ENCODE assay signal across 29 mouse cellular contexts in the genomic region with DNA sequence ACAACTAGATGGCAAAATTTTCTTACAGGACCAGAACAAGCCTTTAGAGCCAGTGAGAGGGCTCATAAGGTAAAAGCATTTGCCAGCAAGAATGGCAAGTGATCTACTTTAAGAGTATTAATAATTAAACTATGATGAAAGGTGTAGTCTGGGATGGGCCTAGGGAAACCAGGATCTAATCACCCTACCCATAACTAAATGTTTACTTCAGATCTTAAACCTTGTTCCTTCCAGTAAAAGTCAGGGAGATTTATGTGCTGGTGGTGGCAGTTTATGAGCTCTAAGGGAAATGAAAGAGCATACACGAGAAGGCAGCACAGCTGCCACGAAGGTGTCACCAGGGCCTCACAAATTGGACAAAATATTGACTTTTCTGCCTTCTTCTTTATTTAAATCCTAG. TPM values are rescaled to one million over a fixed set of nuclear protein-coding genes. Genes with fewer than 3 reads are reported as not detected.
DNase-seq lines count a peak whose midpoint lies in the region; ATAC-seq and TF ChIP-seq lines count a peak whose summit lies in the region.
"Had no signal": no experiment of that assay in that cellular context is flagged by ENCODE, and none has a peak within 500 bp of the region (broad histone marks: within the 10 kb centered on the region; RNA-seq: fewer than 3 reads in every experiment).

No protein-coding gene starts in this region.

- no peak overlapping the region for H3K4me3 ChIP-seq in intestine, embryonic 15.5 days (replicated peaks)
- H3K4me3 ChIP-seq in stomach, postnatal 0 days (ENCODE audit: low read depth, low read length), result no peak overlapping the region
- H3K4me3 ChIP-seq: embryonic facial prominence, embryonic 10.5 days; embryonic facial prominence, embryonic 13.5 days; erythroblast, embryonic 14.5 days; forebrain, embryonic 10.5 days; forebrain, embryonic 13.5 days; gastrocnemius, adult 2 months; heart, embryonic 12.5 days; heart, embryonic 15.5 days; hindbrain, embryonic 10.5 days; hindbrain, embryonic 13.5 days had no signal

- no peak overlapping the region for H3K27ac ChIP-seq in intestine, embryonic 15.5 days
- no peak overlapping the region; the same call in 1 of the 2 replicates for H3K27ac ChIP-seq in stomach, postnatal 0 days (replicated peaks)
- H3K27ac ChIP-seq: embryonic facial prominence, embryonic 10.5 days; embryonic facial prominence, embryonic 13.5 days; forebrain, embryonic 10.5 days; forebrain, embryonic 13.5 days; gastrocnemius, adult 2 months; heart, embryonic 15.5 days; hindbrain, embryonic 10.5 days; hindbrain, embryonic 13.5 days had no signal

- peaks cover 6% of the 10 kb centered on the region; the same call in 1 of the 2 replicates for H3K4me1 ChIP-seq in intestine, embryonic 15.5 days (replicated peaks)
- no peaks in the 10 kb centered on the region for H3K4me1 ChIP-seq in stomach, postnatal 0 days (replicated peaks; ENCODE audit: control insufficient read depth, insufficient read depth)
- H3K4me1 ChIP-seq: embryonic facial prominence, embryonic 10.5 days; embryonic facial prominence, embryonic 13.5 days; forebrain, embryonic 10.5 days; forebrain, embryonic 13.5 days; heart, embryonic 12.5 days; heart, embryonic 15.5 days; hindbrain, embryonic 10.5 days; hindbrain, embryonic 13.5 days had no signal

- peak; percentile 44 for DNase-seq in forelimb bud, embryonic 11.5 days (ENCODE audit: low read depth, low spot score)
- DNase-seq in large intestine, adult 2 months (ENCODE audit: low read depth, low spot score), result peak; percentile 91
- no peak for DNase-seq in stomach, postnatal 0 days (ENCODE audit: low spot score)
- no peak for DNase-seq in embryo, embryonic 10 days (ENCODE audit: low spot score)
- no peak for DNase-seq in cerebellum, adult 18-20 months
- DNase-seq: adrenal gland, adult 8-10 months; adrenal gland, postnatal 25 days; cerebellum, adult 2 months; cerebellum, adult 9-11 months; cerebellum, postnatal 25 days; embryo, embryonic 11 days; gastrocnemius, adult 2 months; gastrocnemius, postnatal 14 days; heart, adult 18-20 months; heart, postnatal 10 days; heart, postnatal 36 days had no signal

- H3K36me3 ChIP-seq in intestine, embryonic 15.5 days, result no peaks in the 10 kb centered on the region
- no peaks in the 10 kb centered on the region for H3K36me3 ChIP-seq in stomach, postnatal 0 days (ENCODE audit: control insufficient read depth, insufficient read depth, low read length)
- H3K36me3 ChIP-seq: embryonic facial prominence, embryonic 10.5 days; embryonic facial prominence, embryonic 13.5 days; forebrain, embryonic 10.5 days; heart, embryonic 12.5 days; heart, embryonic 15.5 days; hindbrain, embryonic 10.5 days; hindbrain, embryonic 13.5 days had no signal

- no peaks in the 10 kb centered on the region for H3K27me3 ChIP-seq in intestine, embryonic 15.5 days (replicated peaks)
- no peaks in the 10 kb centered on the region for H3K27me3 ChIP-seq in stomach, postnatal 0 days (ENCODE audit: control insufficient read depth, insufficient read depth, low read length)
- H3K27me3 ChIP-seq: embryonic facial prominence, embryonic 13.5 days; forebrain, embryonic 13.5 days; heart, embryonic 12.5 days; heart, embryonic 15.5 days; hindbrain, embryonic 13.5 days had no signal

- 43% methylated on average over 2 of the region's 2 CpGs for WGBS in intestine, embryonic 15.5 days
- WGBS in large intestine, adult 2 months, result 6% methylated on average over 2 of the region's 2 CpGs
- WGBS in stomach, postnatal 0 days, result 48% methylated on average over 2 of the region's 2 CpGs

- peak; percentile 85 for ATAC-seq in intestine, embryonic 15.5 days
- peak; percentile 54; the same call in 1 of the 2 replicates for ATAC-seq in stomach, postnatal 0 days (ENCODE audit: low FRiP score, low TSS enrichment)
- ATAC-seq: CD4-positive, CD25-positive, alpha-beta regulatory T cell, adult 4 months; forebrain, embryonic 13.5 days; forebrain, embryonic 16.5 days; hindbrain, embryonic 16.5 days had no signal

- no peak for TF ChIP-seq EP300 in stomach, postnatal 0 days (optimal IDR thresholded peaks at IDR 0.05)

- no peak overlapping the region; the same call in 1 of the 2 replicates for H3K4me2 ChIP-seq in intestine, embryonic 15.5 days (replicated peaks)
- H3K4me2 ChIP-seq in stomach, postnatal 0 days (replicated peaks; ENCODE audit: low read depth), result no peak overlapping the region
- H3K4me2 ChIP-seq: embryonic facial prominence, embryonic 13.5 days; forebrain, embryonic 13.5 days; heart, embryonic 12.5 days; heart, embryonic 15.5 days; hindbrain, embryonic 13.5 days had no signal

- no peak overlapping the region for H3K9ac ChIP-seq in intestine, embryonic 15.5 days
- no peak overlapping the region for H3K9ac ChIP-seq in stomach, postnatal 0 days (ENCODE audit: low read length)
- H3K9ac ChIP-seq: embryonic facial prominence, embryonic 13.5 days; forebrain, embryonic 13.5 days; heart, embryonic 12.5 days; heart, embryonic 15.5 days; hindbrain, embryonic 13.5 days had no signal

- TF ChIP-seq CTCF in stomach, postnatal 0 days (IDR thresholded peaks at IDR 0.05; ENCODE audit: low read depth), result no peak

- H3K9me3 ChIP-seq in intestine, embryonic 15.5 days, result no peaks in the 10 kb centered on the region
- H3K9me3 ChIP-seq in stomach, postnatal 0 days (ENCODE audit: control insufficient read depth, low read length), result no peaks in the 10 kb centered on the region
- H3K9me3 ChIP-seq: embryonic facial prominence, embryonic 10.5 days; embryonic facial prominence, embryonic 13.5 days; forebrain, embryonic 10.5 days; forebrain, embryonic 13.5 days; heart, embryonic 12.5 days; heart, embryonic 15.5 days; hindbrain, embryonic 10.5 days; hindbrain, embryonic 13.5 days had no signal

RNA-seq across cellular contexts. Expression of a gene that starts 8.8 kb away (rescaled TPM):
- 93.2 and 100.0 TPM in 2 replicates for polyA plus RNA-seq in intestine, embryonic 15.5 days (2015; fragmentation: Nextera tagmentation; extraction: Ambion mirVana)
- 235 and 281 TPM in 2 replicates for polyA plus RNA-seq in large intestine, adult 2 months (2012; rRNA removed)
- polyA plus RNA-seq in stomach, postnatal 0 days (2015; fragmentation: Nextera tagmentation; extraction: Ambion mirVana), result 75.1 and 76.2 TPM in 2 replicates

RNA-seq across cellular contexts. Expression of a gene that starts 8.9 kb away (rescaled TPM):
- polyA plus RNA-seq in intestine, embryonic 15.5 days (2015; fragmentation: Nextera tagmentation; extraction: Ambion mirVana), result 10.8 and 17.0 TPM in 2 replicates
- 4.6 and 5.4 TPM in 2 replicates for polyA plus RNA-seq in large intestine, adult 2 months (2012; rRNA removed)
- polyA plus RNA-seq in stomach, postnatal 0 days (2015; fragmentation: Nextera tagmentation; extraction: Ambion mirVana), result 4.6 and 5.7 TPM in 2 replicates
- polyA plus RNA-seq: erythroblast, embryonic 14.5 days had no signal

Comparison
In these comparisons a context has a peak if more than half of its experiments do, and no peak if none do; other contexts are left out.
1. DNase-seq: peak in forelimb bud, embryonic 11.5 days (single experiment) and large intestine, adult 2 months (single experiment); none in stomach, postnatal 0 days (single experiment), embryo, embryonic 10 days (single experiment) and cerebellum, adult 18-20 months (0 of 2).